Mouse (Mus musculus): ENCODE measurements around the gene Fndc3a. TPM values are rescaled to one million over a fixed set of nuclear protein-coding genes. Genes with fewer than 3 reads are reported as not detected.

Fndc3a gene
- polyA plus RNA-seq, 1 experiment from 2014 or later: 37.9 TPM

DNA sequence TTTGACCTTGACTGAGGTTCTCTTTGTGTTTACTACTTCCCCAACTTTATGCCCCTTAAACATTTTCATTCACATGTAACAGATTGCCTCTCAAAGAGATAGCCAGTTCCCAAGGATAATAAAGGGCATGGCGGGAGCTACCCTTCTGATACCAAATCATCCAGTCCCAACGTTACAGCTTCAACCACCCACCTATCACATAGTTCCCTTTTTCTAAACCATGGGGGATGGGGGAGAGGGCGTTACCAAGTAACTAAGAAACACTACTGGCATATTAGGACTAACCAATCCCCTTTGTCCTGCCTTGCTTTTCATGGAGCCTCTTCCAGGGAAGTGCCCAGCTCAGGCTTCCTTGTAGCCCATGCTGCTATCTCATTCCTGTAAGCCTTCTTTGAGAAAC, 32.6 kb downstream of the Fndc3a start:
- no peak for TF ChIP-seq CTCF (IDR thresholded peaks at IDR 0.05)
- ChIA-PET CTCF (interaction anchor here (1.2 to 1.5 kb wide), 2 partner anchors 10 to 307 kb away, joined by 4 read pairs; no protein-coding TSS in a partner anchor), POLR2A (no interaction called here)
- in situ Hi-C loops (cut with MboI; ENCODE audit: low pct_unique_long_range_greater_than_20kb): no loop called here
- no peaks in the 10 kb centered on the region for H3K27me3 ChIP-seq
- DNase-seq (ENCODE audit: low read depth, low spot score) (no peak), ATAC-seq (no peak)

DNA sequence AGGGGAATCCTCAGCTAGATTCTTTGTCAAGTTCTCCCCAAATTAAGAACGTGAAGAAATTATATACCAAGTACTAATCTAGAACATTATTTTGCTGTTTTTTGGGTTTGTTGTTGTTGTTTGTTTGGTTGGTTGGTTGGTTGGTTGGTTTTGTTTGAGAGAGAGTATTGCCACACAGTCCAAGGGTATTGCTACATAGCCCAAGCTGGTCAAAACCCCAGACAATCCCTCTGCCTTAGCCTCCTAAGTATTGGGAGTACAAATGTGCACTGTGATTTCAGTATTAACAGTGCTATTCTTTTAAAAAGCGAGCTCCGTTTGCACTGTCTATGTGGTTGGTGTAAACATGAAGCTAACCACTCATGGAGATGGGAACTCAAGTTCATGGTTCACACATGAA, 37.9 kb downstream of the Fndc3a start:
- no peak for TF ChIP-seq CTCF (IDR thresholded peaks at IDR 0.05)
- in situ Hi-C loops (cut with MboI; ENCODE audit: low pct_unique_long_range_greater_than_20kb): no loop called here
- ATAC-seq (no peak), DNase-seq (ENCODE audit: low read depth, low spot score) (no peak)
- ChIA-PET CTCF (no interaction called here), POLR2A (no interaction called here)
- no peaks in the 10 kb centered on the region for H3K27me3 ChIP-seq

DNA sequence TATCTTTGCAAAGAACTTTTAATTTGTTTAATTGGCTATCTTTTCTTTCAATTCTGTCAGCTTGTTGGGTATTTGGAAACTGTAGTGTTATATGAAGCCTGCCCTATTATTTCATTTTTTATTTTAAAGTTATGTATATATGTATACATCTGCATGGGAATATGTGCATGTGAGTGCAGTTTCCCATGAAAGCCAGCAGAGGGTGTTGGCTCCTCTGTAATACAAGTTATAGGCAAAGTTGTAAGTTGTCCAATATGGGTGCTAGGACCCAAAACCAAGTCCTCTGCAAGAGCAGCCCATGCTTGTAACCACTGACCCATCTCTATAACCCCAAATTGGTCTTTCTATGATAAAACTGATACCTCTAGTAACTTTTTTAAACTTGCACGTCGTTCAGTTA, 38.8 kb downstream of the Fndc3a start:
- TF ChIP-seq CTCF (IDR thresholded peaks at IDR 0.05): peak; percentile 38
- no peak for DNase-seq (ENCODE audit: low read depth, low spot score)
- ATAC-seq: no peak
- ChIA-PET POLR2A (no interaction called here), CTCF (no interaction called here)
- in situ Hi-C loops (cut with MboI; ENCODE audit: low pct_unique_long_range_greater_than_20kb): no loop called here
- H3K27me3 ChIP-seq: no peaks in the 10 kb centered on the region

DNA sequence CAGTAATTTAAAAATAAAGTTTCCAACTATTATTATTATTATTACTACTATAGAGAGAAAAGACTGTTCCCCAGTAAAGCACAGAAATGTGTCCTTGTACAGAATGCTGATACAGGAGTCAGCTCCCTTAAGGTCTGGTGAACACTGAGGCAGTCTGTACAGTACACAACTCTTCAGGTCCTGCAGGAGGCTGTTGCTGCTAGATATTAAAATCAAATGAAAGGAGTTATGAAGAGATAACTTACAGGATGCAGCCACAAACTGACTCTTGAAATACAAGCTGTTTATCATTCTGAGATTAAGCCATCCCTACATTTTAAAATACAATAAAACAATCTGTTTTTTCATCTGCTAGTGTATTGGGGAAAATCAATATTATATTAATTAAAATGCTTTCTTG, 60.5 kb downstream of the Fndc3a start:
- in situ Hi-C loops (cut with MboI; ENCODE audit: low pct_unique_long_range_greater_than_20kb): no loop called here
- ChIA-PET CTCF (no interaction called here), POLR2A (interaction anchor here (1.2 kb wide), 1 partner anchor 10 kb away, joined by 4 read pairs; no protein-coding TSS in a partner anchor)
- ATAC-seq (no peak), DNase-seq (ENCODE audit: low read depth, low spot score) (no peak)
- no peaks in the 10 kb centered on the region for H3K27me3 ChIP-seq
- TF ChIP-seq CTCF (IDR thresholded peaks at IDR 0.05): no peak

DNA sequence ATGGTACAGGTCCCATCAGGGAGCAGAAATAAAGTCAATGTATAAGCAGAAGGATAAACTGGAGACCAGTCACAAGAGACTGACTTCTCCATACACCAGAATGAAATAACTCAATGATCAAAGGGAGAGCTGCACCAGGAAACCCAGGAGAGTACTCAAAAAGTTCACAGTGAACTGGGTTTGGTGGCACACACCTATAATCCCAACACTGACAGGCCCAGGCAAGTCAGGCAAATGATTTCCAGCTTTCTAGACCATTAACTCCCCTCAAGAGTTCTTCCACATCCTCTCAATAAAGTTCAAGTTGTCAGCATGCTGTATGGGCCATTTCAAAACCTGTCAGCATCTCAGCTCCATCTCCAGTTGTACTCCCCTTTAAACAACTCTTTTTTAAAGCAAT, 64.3 kb downstream of the Fndc3a start:
- POLR2A ChIA-PET: no interaction called here
- no peak for TF ChIP-seq CTCF (IDR thresholded peaks at IDR 0.05)
- H3K27me3 ChIP-seq: no peaks in the 10 kb centered on the region
- CTCF ChIA-PET: no interaction called here
- DNase-seq (ENCODE audit: low read depth, low spot score): no peak
- ATAC-seq: no peak
- in situ Hi-C loops (cut with MboI; ENCODE audit: low pct_unique_long_range_greater_than_20kb): no loop called here

DNA sequence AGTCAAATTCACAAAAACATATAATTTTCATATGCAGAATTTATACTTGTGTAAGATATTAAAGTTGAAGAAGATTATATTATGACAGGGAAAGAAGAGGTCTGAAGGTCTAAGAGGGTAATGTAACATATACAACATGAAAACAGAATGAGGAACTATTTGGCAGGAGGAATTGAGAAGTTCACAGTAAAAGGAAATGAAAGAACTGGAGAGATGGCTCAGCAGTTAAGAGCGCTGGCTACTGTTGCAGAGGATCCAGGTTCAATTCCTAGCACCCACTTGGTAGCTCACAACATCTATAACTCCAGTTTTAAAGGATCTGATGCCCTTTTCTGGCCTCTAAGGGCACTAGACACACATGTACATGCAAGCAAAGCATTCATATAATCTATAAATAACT, 65.2 kb downstream of the Fndc3a start:
- ATAC-seq (no peak), DNase-seq (ENCODE audit: low read depth, low spot score) (no peak)
- POLR2A ChIA-PET: no interaction called here
- in situ Hi-C loops (cut with MboI; ENCODE audit: low pct_unique_long_range_greater_than_20kb): no loop called here
- H3K27me3 ChIP-seq: no peaks in the 10 kb centered on the region
- no peak for TF ChIP-seq CTCF (IDR thresholded peaks at IDR 0.05)
- CTCF ChIA-PET: no interaction called here

- no peak for TF ChIP-seq CTCF (IDR thresholded peaks at IDR 0.05)
- in situ Hi-C loops (cut with MboI; ENCODE audit: low pct_unique_long_range_greater_than_20kb): no loop called here
- DNase-seq (ENCODE audit: low read depth, low spot score) (no peak), ATAC-seq (no peak)
- POLR2A ChIA-PET: no interaction called here
- CTCF ChIA-PET: no interaction called here
- H3K27me3 ChIP-seq: no peaks in the 10 kb centered on the region
Measured at GRCm38 (mm10) chr14:72638507-72638906, 71.3 kb downstream of the Fndc3a start.

DNA sequence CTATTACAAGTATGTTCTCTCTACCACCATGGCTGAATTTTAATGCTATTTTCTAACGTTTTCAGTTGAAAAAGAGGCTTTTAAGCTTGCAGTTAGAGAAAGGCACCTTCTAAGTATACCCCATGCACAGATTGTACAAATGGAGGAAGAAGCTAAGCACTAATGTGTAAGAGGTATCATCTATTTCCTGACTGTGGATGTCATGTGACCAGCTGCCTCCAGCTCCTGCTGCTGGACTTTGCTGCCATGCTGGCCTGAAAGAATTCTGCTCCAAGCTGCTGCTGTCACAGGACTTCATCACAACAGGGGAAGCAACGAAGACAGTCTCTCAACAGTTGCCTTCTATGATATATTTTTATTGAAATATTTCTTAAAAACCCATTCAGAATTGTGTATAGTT, 76.2 kb downstream of the Fndc3a start:
- DNase-seq (ENCODE audit: low read depth, low spot score): no peak
- in situ Hi-C loops (cut with MboI; ENCODE audit: low pct_unique_long_range_greater_than_20kb): no loop called here
- H3K27me3 ChIP-seq: no peaks in the 10 kb centered on the region
- ATAC-seq: no peak
- ChIA-PET CTCF (interaction anchor here (0.7 kb wide), 1 partner anchor 12 kb away, joined by 3 read pairs; no protein-coding TSS in a partner anchor), POLR2A (no interaction called here)
- no peak for TF ChIP-seq CTCF (IDR thresholded peaks at IDR 0.05)

- no peak for TF ChIP-seq CTCF (IDR thresholded peaks at IDR 0.05)
- no peaks in the 10 kb centered on the region for H3K27me3 ChIP-seq
- ChIA-PET POLR2A (no interaction called here), CTCF (interaction anchor here (1.2 to 1.4 kb wide), 2 partner anchors 20 to 31 kb away, joined by 3 read pairs; no protein-coding TSS in a partner anchor)
- in situ Hi-C loops (cut with MboI; ENCODE audit: low pct_unique_long_range_greater_than_20kb): no loop called here
- DNase-seq (ENCODE audit: low read depth, low spot score) (no peak), ATAC-seq (no peak)
Measured at GRCm38 (mm10) chr14:72625411-72625810, 84.4 kb downstream of the Fndc3a start.

DNA sequence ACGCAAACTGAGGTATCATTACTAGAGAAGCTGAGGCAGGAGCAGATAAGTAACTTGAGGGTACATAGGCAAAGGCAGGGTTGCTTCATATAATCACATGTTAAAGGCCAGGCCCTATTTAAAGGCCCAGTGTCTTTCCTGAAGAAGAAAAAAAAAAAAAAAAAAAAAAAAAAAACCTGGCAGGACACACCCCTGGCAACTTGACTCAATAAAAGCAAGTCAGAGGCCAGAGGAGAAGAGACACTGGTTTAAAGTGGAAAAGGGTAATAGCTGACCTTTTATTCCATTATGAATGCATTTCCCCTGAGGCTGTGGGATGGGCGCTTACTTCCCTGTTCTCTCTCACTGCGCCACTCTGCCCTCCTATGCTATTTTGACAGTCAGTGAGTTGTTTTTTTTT, 105.7 kb downstream of the Fndc3a start:
- ChIA-PET CTCF (no interaction called here), POLR2A (no interaction called here)
- no peak for TF ChIP-seq CTCF (IDR thresholded peaks at IDR 0.05)
- no peaks in the 10 kb centered on the region for H3K27me3 ChIP-seq
- ATAC-seq (no peak), DNase-seq (ENCODE audit: low read depth, low spot score) (no peak)
- in situ Hi-C loops (cut with MboI; ENCODE audit: low pct_unique_long_range_greater_than_20kb): no loop called here

- ChIA-PET CTCF (no interaction called here), POLR2A (no interaction called here)
- no peak for TF ChIP-seq CTCF (IDR thresholded peaks at IDR 0.05)
- DNase-seq (ENCODE audit: low read depth, low spot score) (no peak), ATAC-seq (no peak)
- no peaks in the 10 kb centered on the region for H3K27me3 ChIP-seq
- in situ Hi-C loops (cut with MboI; ENCODE audit: low pct_unique_long_range_greater_than_20kb): no loop called here
Measured at GRCm38 (mm10) chr14:72603194-72603521, 106.6 kb downstream of the Fndc3a start.

DNA sequence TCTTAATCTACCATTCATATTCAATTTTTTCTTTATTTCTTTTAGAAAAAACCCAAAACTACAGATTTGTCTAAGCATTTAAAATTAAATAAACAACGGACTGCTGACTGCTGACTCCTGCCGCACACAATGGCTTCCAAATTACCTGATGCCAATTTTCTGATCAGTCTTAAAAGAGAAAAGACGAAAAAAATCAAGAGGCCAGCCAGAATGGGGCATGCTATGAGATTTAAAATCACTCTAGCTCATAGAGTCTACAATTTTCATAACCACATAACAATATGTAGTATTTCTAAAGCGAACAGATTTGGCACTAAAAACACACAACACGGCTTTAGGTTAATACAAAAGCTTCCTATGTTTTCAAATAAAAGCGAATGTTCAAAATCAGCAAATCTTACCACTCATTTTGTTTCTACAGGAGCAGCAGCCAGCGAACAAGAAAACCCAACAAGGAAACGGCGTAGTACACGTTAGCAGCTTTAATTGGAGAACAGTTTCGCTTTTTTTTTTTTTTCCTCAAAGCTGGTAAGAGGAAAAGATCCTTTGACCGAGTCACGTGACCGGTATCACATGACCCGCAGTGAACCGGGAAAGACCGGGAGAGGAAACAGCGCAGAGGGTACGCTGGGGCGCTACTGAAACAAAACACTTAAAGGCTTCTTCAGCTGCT, 107.1 kb downstream of the Fndc3a start:
- H3K27me3 ChIP-seq: no peaks in the 10 kb centered on the region
- POLR2A ChIA-PET: no interaction called here
- peak; percentile 62 for ATAC-seq
- CTCF ChIA-PET: interaction anchor here (1.0 kb wide), 1 partner anchor 381 kb away, joined by 3 read pairs; no protein-coding TSS in a partner anchor
- peak; percentile 69 for DNase-seq (ENCODE audit: low read depth, low spot score)
- in situ Hi-C loops (cut with MboI; ENCODE audit: low pct_unique_long_range_greater_than_20kb): no loop called here
- TF ChIP-seq CTCF (IDR thresholded peaks at IDR 0.05): no peak

Measured in Patski (cell line).